Mouse (Mus musculus): ENCODE measurements around the gene Gpatch3. TPM values are rescaled to one million over a fixed set of nuclear protein-coding genes. Genes with fewer than 3 reads are reported as not detected.
A peak's percentile ranks its signal among the peaks of the same experiment; 100 is the strongest.

Gpatch3 gene
- polyA plus RNA-seq, 1 experiment from 2014 or later = 11.9 TPM

DNA sequence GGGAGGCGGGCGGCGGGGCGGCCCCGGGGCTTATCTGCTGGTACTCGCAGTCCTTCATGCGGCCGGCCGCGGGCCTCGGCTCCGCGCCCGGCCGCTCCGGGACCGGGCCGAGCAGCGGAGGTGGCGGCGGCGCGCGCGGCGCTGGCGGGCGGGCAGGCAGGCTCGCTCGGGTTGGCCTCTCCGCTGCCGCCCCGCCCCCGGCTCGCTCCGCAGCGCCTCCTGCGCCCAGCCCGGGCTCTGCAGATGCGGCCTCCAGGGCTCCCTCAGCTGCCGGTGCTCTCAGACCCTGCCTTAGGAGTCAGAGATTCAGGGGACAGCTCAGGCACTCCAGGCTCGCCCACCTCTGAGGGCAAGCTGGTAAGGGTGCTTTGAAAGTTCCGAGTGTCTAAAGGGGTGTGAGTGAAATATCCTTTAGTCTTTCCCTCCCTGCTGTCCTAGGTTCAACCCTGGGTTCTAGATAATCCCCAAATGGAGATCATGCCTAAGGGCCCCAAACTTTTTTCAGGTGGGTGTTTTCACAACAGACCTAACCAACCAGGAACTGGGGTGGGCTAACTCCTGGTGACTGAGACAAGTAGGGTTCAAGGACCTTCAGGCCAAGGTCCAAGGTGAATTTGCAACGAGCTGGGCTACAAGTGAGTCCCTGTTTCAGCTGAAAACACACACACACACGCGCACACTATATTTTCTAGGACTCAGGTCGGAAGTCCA lies 58.9 kb downstream of the Gpatch3 start:
- Histone ChIP-seq H3K27ac (peak overlapping the region; percentile 73), H3K4me3 (peak overlapping the region; percentile 70), H3K4me2 (replicated peaks) (peak overlapping the region; percentile 88; the same call in 1 of the 2 replicates), H3K9ac (peak overlapping the region; percentile 91), H3K9me3 (no peaks in the 10 kb centered on the region), H3K27me3 (no peaks in the 10 kb centered on the region), H3K4me1 (peaks cover 21% of the 10 kb centered on the region), H3K36me3 (no peaks in the 10 kb centered on the region)
- 8% methylated on average over 41 of the region's 47 CpGs for WGBS
- peak; percentile 55; the same call in 1 of the 2 replicates for ATAC-seq (ENCODE audit: insufficient number of reproducible peaks, insufficient read depth, low FRiP score, low TSS enrichment)

Small RNA genes lying within 50 kb of the gene (microRNA-seq; reads per million reads assigned to microRNA genes)
- not detected for gene Gm23158

Other genes starting within 250 kb of the Gpatch3 start
- 17.0 and 18.7 TPM in 2 replicates for gene Wdtc1, start 221.3 kb upstream of the Gpatch3 start, polyA plus RNA-seq (2016; fragmentation: Nextera tagmentation; extraction: Ambion mirVana)
- 7.6 and 7.9 TPM in 2 replicates for gene Slc9a1, start 205.0 kb upstream of the Gpatch3 start, polyA plus RNA-seq (2016; fragmentation: Nextera tagmentation; extraction: Ambion mirVana)
- gene Tent5b, start 94.6 kb upstream of the Gpatch3 start, polyA plus RNA-seq (2016; fragmentation: Nextera tagmentation; extraction: Ambion mirVana) = 1.9 and 2.1 TPM in 2 replicates
- 4.2 and 4.6 TPM in 2 replicates for gene Trnp1, start 76.2 kb upstream of the Gpatch3 start, polyA plus RNA-seq (2016; fragmentation: Nextera tagmentation; extraction: Ambion mirVana)
- gene Kdf1, start 55.8 kb upstream of the Gpatch3 start, polyA plus RNA-seq (2016; fragmentation: Nextera tagmentation; extraction: Ambion mirVana) = 10.3 and 12.2 TPM in 2 replicates
- gene Nudc, start 28.7 kb upstream of the Gpatch3 start, polyA plus RNA-seq (2016; fragmentation: Nextera tagmentation; extraction: Ambion mirVana) = 348 and 369 TPM in 2 replicates
- not detected in 2 replicates for gene Nr0b2, start 21.4 kb upstream of the Gpatch3 start, polyA plus RNA-seq (2016; fragmentation: Nextera tagmentation; extraction: Ambion mirVana)
- 20.0 and 23.6 TPM in 2 replicates for gene Gpn2, start 9.6 kb downstream of the Gpatch3 start, polyA plus RNA-seq (2016; fragmentation: Nextera tagmentation; extraction: Ambion mirVana)
- gene Sfn, start 27.4 kb downstream of the Gpatch3 start, polyA plus RNA-seq (2016; fragmentation: Nextera tagmentation; extraction: Ambion mirVana) = 44.4 and 52.7 TPM in 2 replicates
- gene Zdhhc18, start 75.4 kb downstream of the Gpatch3 start, polyA plus RNA-seq (2016; fragmentation: Nextera tagmentation; extraction: Ambion mirVana) = 4.5 and 6.2 TPM in 2 replicates
- gene Pigv, start 97.9 kb downstream of the Gpatch3 start, polyA plus RNA-seq (2016; fragmentation: Nextera tagmentation; extraction: Ambion mirVana) = 19.7 and 20.4 TPM in 2 replicates
- 37.5 and 40.1 TPM in 2 replicates for gene Arid1a, start 182.0 kb downstream of the Gpatch3 start, polyA plus RNA-seq (2016; fragmentation: Nextera tagmentation; extraction: Ambion mirVana)